Mouse (Mus musculus): ENCODE measurements around the gene Rbm3. TPM values are rescaled to one million over a fixed set of nuclear protein-coding genes. Genes with fewer than 3 reads are reported as not detected.

The Rbm3 gene
- polyA plus RNA-seq, 1 experiment from 2014 or later: 566 TPM

DNA sequence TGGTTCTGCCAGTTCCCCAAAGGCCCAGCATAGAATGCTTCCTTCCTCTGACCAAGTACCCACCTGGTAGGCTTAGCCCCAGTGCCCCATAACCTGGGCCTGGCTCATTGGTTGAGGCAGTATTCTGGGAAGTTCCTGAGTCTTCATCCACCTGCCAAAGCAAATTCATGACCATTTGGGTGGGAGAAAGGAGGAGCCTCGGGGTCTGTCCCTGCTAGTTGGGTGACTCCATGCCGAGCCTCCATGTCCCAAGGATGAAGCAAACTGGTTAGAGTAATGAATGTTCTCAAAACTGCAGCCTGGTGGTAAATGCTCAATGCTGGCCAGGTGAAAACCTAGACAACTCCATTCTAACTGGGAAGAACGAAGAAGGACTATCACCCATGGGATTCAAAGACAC lies 4.6 kb downstream of the Rbm3 start:
- Histone ChIP-seq H3K4me1 (ENCODE audit: control insufficient read depth, insufficient read depth, low read length) (no peaks in the 10 kb centered on the region), H3K36me3 (replicated peaks; ENCODE audit: control insufficient read depth, insufficient read depth, low read depth, low read length) (peaks cover 3% of the 10 kb centered on the region; the same call in 1 of the 2 replicates), H3K9ac (replicated peaks; ENCODE audit: low read length) (no peak overlapping the region), H3K4me2 (ENCODE audit: low read depth, low read length) (no peak overlapping the region), H3K27me3 (ENCODE audit: control insufficient read depth, insufficient read depth, low read length) (no peaks in the 10 kb centered on the region), H3K9me3 (replicated peaks; ENCODE audit: control insufficient read depth, low read length) (no peaks in the 10 kb centered on the region), H3K4me3 (ENCODE audit: low read depth, low read length) (no peak overlapping the region), H3K27ac (replicated peaks; ENCODE audit: low read depth, low read length) (no peak overlapping the region)
- DNase-seq (ENCODE audit: low spot score) (no peak), ATAC-seq (replicated peaks; ENCODE audit: insufficient number of reproducible peaks, low FRiP score, low TSS enrichment, low read depth) (no peak)
- WGBS: 84% methylated on average over 3 of the region's 3 CpGs

GRCm38 (mm10) chrX:8140446-8140845 lies 5.2 kb downstream of the Rbm3 start:
- Histone ChIP-seq H3K36me3 (replicated peaks; ENCODE audit: control insufficient read depth, insufficient read depth, low read depth, low read length) (peaks cover 3% of the 10 kb centered on the region; the same call in 1 of the 2 replicates), H3K4me1 (ENCODE audit: control insufficient read depth, insufficient read depth, low read length) (no peaks in the 10 kb centered on the region), H3K27me3 (ENCODE audit: control insufficient read depth, insufficient read depth, low read length) (no peaks in the 10 kb centered on the region), H3K4me2 (ENCODE audit: low read depth, low read length) (no peak overlapping the region), H3K9ac (replicated peaks; ENCODE audit: low read length) (no peak overlapping the region), H3K4me3 (ENCODE audit: low read depth, low read length) (no peak overlapping the region), H3K9me3 (replicated peaks; ENCODE audit: control insufficient read depth, low read length) (no peaks in the 10 kb centered on the region), H3K27ac (replicated peaks; ENCODE audit: low read depth, low read length) (no peak overlapping the region)
- ATAC-seq (replicated peaks; ENCODE audit: insufficient number of reproducible peaks, low FRiP score, low TSS enrichment, low read depth): no peak
- 89% methylated on average over 2 of the region's 2 CpGs for WGBS
- no peak for DNase-seq (ENCODE audit: low spot score)

- DNase-seq (ENCODE audit: low spot score) (no peak), ATAC-seq (replicated peaks; ENCODE audit: insufficient number of reproducible peaks, low FRiP score, low TSS enrichment, low read depth) (no peak)
- H3K9me3 ChIP-seq (replicated peaks; ENCODE audit: control insufficient read depth, low read length): no peaks in the 10 kb centered on the region
- H3K27ac ChIP-seq (replicated peaks; ENCODE audit: low read depth, low read length): no peak overlapping the region
- no peak overlapping the region for H3K9ac ChIP-seq (replicated peaks; ENCODE audit: low read length)
- no peak overlapping the region for H3K4me2 ChIP-seq (ENCODE audit: low read depth, low read length)
- H3K36me3 ChIP-seq (replicated peaks; ENCODE audit: control insufficient read depth, insufficient read depth, low read depth, low read length): peaks cover 3% of the 10 kb centered on the region; the same call in 1 of the 2 replicates
- no peaks in the 10 kb centered on the region for H3K4me1 ChIP-seq (ENCODE audit: control insufficient read depth, insufficient read depth, low read length)
- H3K4me3 ChIP-seq (ENCODE audit: low read depth, low read length): no peak overlapping the region
- no peaks in the 10 kb centered on the region for H3K27me3 ChIP-seq (ENCODE audit: control insufficient read depth, insufficient read depth, low read length)
- WGBS: 68% methylated on average over 1 of the region's 1 CpGs
These were observed 6.2 kb downstream of the Rbm3 start for GRCm38 (mm10) chrX:8139480-8139879.

DNA sequence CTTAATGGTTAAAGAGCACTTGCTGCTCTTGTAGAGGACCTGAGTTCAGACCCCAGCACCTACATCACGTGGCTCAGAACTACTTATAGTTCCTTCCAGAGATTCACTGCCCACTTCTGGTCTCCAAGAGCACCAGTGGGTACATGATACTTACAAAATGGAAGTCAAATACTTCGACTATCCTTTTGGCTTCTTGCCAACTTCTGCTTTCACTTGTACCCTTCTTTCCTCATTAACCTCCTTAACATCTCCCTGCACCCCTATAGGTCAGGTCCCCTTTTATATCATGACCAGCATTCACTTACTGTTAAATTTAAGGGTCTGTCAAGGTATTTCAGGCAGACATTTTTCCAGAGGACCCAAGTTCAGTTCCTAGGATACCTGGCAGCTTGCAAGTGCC lies 9.8 kb downstream of the Rbm3 start:
- ATAC-seq (replicated peaks; ENCODE audit: insufficient number of reproducible peaks, low FRiP score, low TSS enrichment, low read depth): no peak
- no peaks in the 10 kb centered on the region for H3K27me3 ChIP-seq (ENCODE audit: control insufficient read depth, insufficient read depth, low read length)
- no peaks in the 10 kb centered on the region for H3K4me1 ChIP-seq (ENCODE audit: control insufficient read depth, insufficient read depth, low read length)
- DNase-seq (ENCODE audit: low spot score): no peak
- no peak overlapping the region for H3K27ac ChIP-seq (replicated peaks; ENCODE audit: low read depth, low read length)
- no peaks in the 10 kb centered on the region for H3K36me3 ChIP-seq (replicated peaks; ENCODE audit: control insufficient read depth, insufficient read depth, low read depth, low read length)
- no peak overlapping the region for H3K9ac ChIP-seq (replicated peaks; ENCODE audit: low read length)
- H3K4me3 ChIP-seq (ENCODE audit: low read depth, low read length): no peak overlapping the region
- WGBS: 48% methylated on average over 2 of the region's 2 CpGs
- no peak overlapping the region for H3K4me2 ChIP-seq (ENCODE audit: low read depth, low read length)
- no peaks in the 10 kb centered on the region for H3K9me3 ChIP-seq (replicated peaks; ENCODE audit: control insufficient read depth, low read length)

DNA sequence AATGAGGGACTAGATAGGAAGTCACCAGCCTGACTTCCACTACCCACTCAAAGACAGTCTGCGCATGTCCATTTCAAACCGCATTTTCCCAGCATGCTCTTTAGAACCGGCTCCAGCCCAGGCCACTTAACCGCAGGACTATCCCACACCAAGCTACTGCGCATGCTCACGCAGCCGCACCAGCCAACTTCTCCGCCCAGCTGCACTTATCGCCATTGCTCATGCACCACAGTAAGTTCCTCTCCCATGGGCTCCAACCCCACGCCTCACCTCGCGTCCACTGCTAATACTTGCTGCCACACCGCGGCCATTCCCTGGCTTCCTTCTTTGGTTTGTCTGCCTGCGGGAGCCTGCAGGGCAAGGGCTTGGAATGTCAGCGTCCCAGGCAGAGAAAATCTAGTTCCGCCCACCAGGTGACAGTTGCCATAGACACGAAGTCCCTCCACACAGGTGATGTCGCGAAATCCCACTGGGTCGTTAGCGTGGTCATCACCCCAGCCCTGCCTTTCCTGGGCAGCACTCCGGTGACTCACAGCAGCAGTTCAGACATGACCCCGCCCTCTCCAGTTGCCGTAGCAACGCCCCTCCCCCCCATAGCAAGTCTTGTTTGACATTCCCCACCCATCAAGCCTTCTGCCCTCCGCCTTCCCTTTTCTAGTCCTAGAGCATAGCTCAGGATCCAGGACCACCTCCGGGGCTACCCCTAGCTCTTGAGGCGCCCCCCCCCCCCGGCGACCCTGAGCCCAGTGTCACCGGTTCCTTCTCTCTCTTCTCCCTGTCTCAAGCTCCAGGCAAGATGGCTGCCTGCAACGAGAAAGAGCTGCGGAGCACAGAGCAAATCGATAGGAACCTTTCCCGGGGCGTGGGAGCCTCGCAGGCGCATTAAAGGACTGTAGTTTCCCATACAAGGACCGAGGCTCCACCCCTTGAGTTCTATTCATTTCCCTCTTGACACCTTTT lies 13.4 kb downstream of the Rbm3 start, which contains the start of gene Wdr13:
Gene Wdr13 (minus strand): TSS at position 876 of the 960 bp plus-strand sequence.
- no peaks in the 10 kb centered on the region for H3K27me3 ChIP-seq (ENCODE audit: control insufficient read depth, insufficient read depth, low read length)
- H3K9ac ChIP-seq (replicated peaks; ENCODE audit: low read length): peak within 1 kb of the TSS; percentile 54
- H3K27ac ChIP-seq (replicated peaks; ENCODE audit: low read depth, low read length): peak within 1 kb of the TSS; percentile 78
- H3K36me3 ChIP-seq (replicated peaks; ENCODE audit: control insufficient read depth, insufficient read depth, low read depth, low read length): no peaks in the 10 kb centered on the region
- no peaks in the 10 kb centered on the region for H3K9me3 ChIP-seq (replicated peaks; ENCODE audit: control insufficient read depth, low read length)
- peak within 1 kb of the TSS; percentile 48 for H3K4me3 ChIP-seq (ENCODE audit: low read depth, low read length)
- WGBS: 18% methylated on average over 32 of the region's 40 CpGs
- H3K4me2 ChIP-seq (ENCODE audit: low read depth, low read length): peak within 1 kb of the TSS; percentile 52
- DNase-seq (ENCODE audit: low spot score): peak; percentile 86
- ATAC-seq (replicated peaks; ENCODE audit: insufficient number of reproducible peaks, low FRiP score, low TSS enrichment, low read depth): peak; percentile 77
- H3K4me1 ChIP-seq (ENCODE audit: control insufficient read depth, insufficient read depth, low read length): no peaks in the 10 kb centered on the region

DNA sequence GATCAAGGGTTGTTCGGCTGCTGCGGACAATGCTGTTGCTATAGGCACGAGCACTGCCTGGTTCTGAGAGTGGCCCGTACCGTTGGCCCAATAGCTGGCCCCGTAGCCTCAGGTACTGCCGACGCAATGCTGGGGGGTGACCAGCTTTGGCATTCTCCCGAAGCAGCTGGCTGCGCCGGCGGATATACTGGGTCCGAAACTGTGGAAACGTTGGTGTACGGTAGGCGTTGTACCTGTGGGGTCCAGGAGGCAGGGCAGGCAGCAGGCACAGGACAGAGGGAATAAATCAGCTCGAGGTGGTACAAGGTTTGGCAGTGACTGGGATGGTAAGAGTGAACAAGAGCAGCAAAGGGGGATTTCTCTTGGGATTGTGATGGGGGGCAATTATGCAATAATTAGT lies 14.3 kb downstream of the Rbm3 start:
- H3K27ac ChIP-seq (replicated peaks; ENCODE audit: low read depth, low read length): no peak overlapping the region
- H3K4me2 ChIP-seq (ENCODE audit: low read depth, low read length): peak overlapping the region; percentile 52; the same call in 1 of the 2 replicates
- no peak overlapping the region for H3K9ac ChIP-seq (replicated peaks; ENCODE audit: low read length)
- no peak overlapping the region for H3K4me3 ChIP-seq (ENCODE audit: low read depth, low read length)
- no peaks in the 10 kb centered on the region for H3K36me3 ChIP-seq (replicated peaks; ENCODE audit: control insufficient read depth, insufficient read depth, low read depth, low read length)
- no peaks in the 10 kb centered on the region for H3K4me1 ChIP-seq (ENCODE audit: control insufficient read depth, insufficient read depth, low read length)
- H3K9me3 ChIP-seq (replicated peaks; ENCODE audit: control insufficient read depth, low read length): no peaks in the 10 kb centered on the region
- no peaks in the 10 kb centered on the region for H3K27me3 ChIP-seq (ENCODE audit: control insufficient read depth, insufficient read depth, low read length)
- 92% methylated on average over 17 of the region's 17 CpGs for WGBS
- no peak for ATAC-seq (replicated peaks; ENCODE audit: insufficient number of reproducible peaks, low FRiP score, low TSS enrichment, low read depth)
- DNase-seq (ENCODE audit: low spot score): no peak

DNA sequence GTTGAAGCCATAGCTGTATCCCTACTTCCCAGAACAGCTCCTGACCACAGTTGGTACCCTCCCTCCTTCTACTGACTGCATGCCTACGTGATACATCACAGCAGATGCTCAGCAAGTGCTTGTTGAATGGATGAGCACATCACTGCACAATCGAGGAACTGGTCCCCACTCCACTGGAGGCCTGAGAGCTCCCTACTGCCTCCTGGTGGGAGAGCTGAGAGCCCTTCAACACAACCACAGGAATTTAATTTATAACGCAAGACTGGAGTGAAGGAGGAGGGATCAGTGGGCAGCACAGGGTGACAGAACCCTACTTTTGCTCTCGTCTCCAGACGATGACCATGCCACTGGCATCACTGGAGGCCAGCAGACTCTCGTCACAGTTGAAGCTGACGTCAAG lies 20.4 kb downstream of the Rbm3 start:
- H3K4me1 ChIP-seq (ENCODE audit: control insufficient read depth, insufficient read depth, low read length): no peaks in the 10 kb centered on the region
- H3K27ac ChIP-seq (replicated peaks; ENCODE audit: low read depth, low read length): no peak overlapping the region
- ATAC-seq (replicated peaks; ENCODE audit: insufficient number of reproducible peaks, low FRiP score, low TSS enrichment, low read depth): no peak
- H3K4me2 ChIP-seq (ENCODE audit: low read depth, low read length): no peak overlapping the region
- no peak overlapping the region for H3K9ac ChIP-seq (replicated peaks; ENCODE audit: low read length)
- 80% methylated on average over 7 of the region's 7 CpGs for WGBS
- no peak overlapping the region for H3K4me3 ChIP-seq (ENCODE audit: low read depth, low read length)
- H3K9me3 ChIP-seq (replicated peaks; ENCODE audit: control insufficient read depth, low read length): no peaks in the 10 kb centered on the region
- no peaks in the 10 kb centered on the region for H3K36me3 ChIP-seq (replicated peaks; ENCODE audit: control insufficient read depth, insufficient read depth, low read depth, low read length)
- no peak for DNase-seq (ENCODE audit: low spot score)
- no peaks in the 10 kb centered on the region for H3K27me3 ChIP-seq (ENCODE audit: control insufficient read depth, insufficient read depth, low read length)

GRCm38 (mm10) chrX:8123821-8124470 lies 21.7 kb downstream of the Rbm3 start:
- H3K4me2 ChIP-seq (ENCODE audit: low read depth, low read length): no peak overlapping the region
- ATAC-seq (replicated peaks; ENCODE audit: insufficient number of reproducible peaks, low FRiP score, low TSS enrichment, low read depth) (no peak), DNase-seq (ENCODE audit: low spot score) (no peak)
- no peaks in the 10 kb centered on the region for H3K27me3 ChIP-seq (ENCODE audit: control insufficient read depth, insufficient read depth, low read length)
- no peak overlapping the region for H3K4me3 ChIP-seq (ENCODE audit: low read depth, low read length)
- no peaks in the 10 kb centered on the region for H3K4me1 ChIP-seq (ENCODE audit: control insufficient read depth, insufficient read depth, low read length)
- H3K27ac ChIP-seq (replicated peaks; ENCODE audit: low read depth, low read length): no peak overlapping the region
- 81% methylated on average over 6 of the region's 6 CpGs for whole genome bisulfite sequencing
- no peaks in the 10 kb centered on the region for H3K9me3 ChIP-seq (replicated peaks; ENCODE audit: control insufficient read depth, low read length)
- H3K36me3 ChIP-seq (replicated peaks; ENCODE audit: control insufficient read depth, insufficient read depth, low read depth, low read length): no peaks in the 10 kb centered on the region
- no peak overlapping the region for H3K9ac ChIP-seq (replicated peaks; ENCODE audit: low read length)
